Mouse (Mus musculus) brain, embryonic 18.5 days (tissue): ENCODE data around the gene Fto.

Experiments used
- DNase-seq: peaks from one replicate; pipeline ENCODE4 v3.0.0-alpha.2; 2012; ENCODE audit warnings: low read depth, low spot score

The Fto gene

DNA sequence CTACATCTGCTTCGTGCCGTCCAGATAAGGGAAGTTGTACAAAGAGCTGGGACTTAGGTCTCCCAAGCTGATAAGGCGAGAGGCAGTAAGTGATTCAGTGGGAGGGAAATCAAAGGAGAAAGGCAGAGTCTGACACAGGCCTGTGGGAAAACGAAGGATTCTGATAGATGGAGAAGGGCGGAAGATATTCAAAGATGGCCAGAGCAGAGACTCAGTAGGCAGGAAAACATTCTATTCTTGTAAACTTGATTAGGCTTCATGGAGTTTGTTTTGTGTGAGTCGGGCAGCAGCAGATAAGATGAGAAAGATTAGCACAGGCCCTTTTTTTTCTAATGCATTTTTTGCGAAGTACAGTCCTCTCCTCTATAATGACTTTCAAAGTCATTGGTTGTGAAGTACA, 183.6 kb downstream of the Fto start:
- DNase-seq, result no peak

GRCm38 (mm10) chr8:91498611-91499010, 185.3 kb downstream of the Fto start:
- DNase-seq, result no peak

- no peak for DNase-seq
Observed at GRCm38 (mm10) chr8:91499303-91499702, 186.0 kb downstream of the Fto start.

GRCm38 (mm10) chr8:91501960-91502600, 188.8 kb downstream of the Fto start:
- no peak for DNase-seq

DNA sequence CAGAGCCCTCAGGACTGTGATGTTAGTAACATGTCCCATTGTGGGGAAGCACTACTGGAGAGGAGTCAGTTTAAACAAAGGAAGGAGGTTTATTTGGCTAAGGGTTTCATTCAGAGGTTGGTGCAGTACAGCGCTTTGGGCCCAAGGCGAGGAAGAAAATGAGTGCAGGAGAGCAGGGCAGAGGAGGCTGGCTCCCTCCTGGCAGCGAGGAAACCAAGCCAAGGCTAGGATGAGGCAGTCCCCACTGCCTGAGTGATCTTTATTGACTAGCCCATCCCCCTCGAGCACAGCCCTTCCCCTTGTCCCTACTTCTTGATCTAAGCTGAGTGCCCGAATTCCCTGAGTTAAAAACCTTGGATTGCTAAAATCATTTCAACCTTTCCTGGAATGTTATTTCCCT, 189.5 kb downstream of the Fto start:
- no peak for DNase-seq

DNA sequence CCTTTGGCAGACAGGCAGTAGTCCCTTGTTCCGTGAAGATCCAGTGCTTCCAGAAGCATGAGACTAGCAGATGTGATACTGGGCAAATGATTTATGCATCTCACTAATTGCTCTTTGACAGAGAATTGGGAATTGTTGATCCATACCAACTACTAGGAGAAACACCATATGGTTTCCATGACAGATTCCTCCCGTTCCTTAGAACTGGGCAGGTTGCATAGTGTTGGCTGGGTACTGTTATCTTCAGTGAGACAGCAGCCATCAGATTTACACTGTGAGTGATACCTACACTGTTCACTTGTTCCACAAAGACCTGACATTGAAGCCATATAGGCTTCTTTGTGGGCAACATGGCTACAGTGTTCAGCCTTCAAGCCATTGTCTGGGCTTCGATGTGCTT, 191.0 kb downstream of the Fto start:
- DNase-seq, result no peak

GRCm38 (mm10) chr8:91504891-91505290, 191.6 kb downstream of the Fto start:
- peak; percentile 18 for DNase-seq

GRCm38 (mm10) chr8:91505411-91505954, 192.2 kb downstream of the Fto start:
- no peak for DNase-seq

DNA sequence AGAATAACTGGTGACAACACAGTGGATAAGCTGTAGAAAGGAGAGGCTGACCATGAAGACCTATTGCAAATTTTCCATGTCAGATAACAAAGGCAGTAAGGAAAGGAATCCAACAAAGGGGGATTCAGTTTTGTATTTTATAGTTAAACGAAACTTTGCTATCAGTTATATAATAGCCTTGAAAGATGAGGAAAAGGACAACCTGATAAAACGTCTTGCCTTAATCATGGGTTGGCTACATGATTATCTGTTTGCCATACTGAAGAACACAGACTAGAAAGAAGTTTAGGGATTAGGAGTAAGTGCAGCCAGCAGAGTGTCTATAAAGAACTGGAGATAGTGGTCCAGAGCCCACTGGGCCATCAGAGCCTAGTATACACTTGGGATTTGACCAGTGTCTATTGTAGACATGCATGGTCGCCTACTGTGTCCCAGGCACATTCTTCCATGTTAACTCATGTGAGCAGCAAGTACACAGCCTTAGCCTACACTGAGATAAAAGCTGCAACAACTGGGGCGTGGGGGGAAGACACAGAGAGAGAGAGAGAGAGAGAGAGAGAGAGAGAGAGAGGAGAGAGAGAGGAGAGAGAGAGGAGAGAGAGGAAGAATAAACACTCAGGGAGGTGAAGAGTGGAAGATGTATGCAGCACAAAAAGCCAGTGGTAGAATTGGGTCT, 192.8 kb downstream of the Fto start:
- no peak for DNase-seq

DNA sequence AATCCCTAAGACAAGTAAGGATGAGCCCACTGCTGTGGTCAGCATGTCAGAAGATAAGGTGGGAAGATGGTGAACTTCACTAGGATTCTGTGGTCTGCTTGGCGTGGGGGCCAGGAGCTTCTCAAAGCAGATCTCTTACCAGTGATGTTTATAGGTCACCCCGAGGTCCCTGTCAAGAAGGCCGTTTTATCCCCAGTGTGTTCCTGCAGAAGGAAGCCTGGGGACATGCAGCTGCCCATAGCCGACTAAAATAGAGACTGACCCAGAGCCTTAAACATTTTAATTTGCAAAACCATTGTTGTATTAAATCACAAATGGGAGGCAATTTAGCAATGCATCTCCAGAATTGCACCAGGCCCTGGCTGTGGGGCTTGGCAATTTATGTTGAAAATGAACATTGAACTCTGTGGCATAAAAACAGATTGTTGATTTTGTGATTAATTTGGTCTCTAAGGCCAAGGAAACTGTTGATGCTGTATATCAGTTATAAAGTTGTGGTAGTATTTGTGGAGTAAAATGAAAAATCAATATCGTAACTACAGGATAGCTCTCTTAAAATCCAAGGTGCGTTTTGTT, 193.4 kb downstream of the Fto start:
- no peak for DNase-seq

DNA sequence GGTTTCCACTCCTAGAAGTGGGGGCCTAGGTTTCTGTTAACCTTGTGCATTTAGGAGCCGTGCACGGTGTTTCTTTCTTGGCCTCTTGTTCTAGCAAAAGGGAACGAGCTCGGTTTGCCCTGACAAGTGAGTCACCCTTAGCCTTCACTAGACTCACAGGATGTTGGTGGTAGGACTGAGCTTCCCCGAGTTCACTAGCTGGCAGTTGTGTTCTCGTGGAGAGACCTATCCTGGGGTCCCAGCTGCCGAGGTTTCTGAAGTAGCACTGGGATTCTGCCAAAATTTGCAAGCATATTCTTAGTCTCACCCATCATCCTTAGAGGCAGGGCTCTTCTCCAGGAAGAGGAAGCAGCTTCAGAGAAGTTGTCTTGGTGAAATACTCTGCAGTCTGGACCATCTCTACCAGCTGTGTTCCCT, 194.4 kb downstream of the Fto start:
- DNase-seq, result no peak

GRCm38 (mm10) chr8:91508284-91508683, 195.0 kb downstream of the Fto start:
- no peak for DNase-seq

GRCm38 (mm10) chr8:91509206-91509899, 196.0 kb downstream of the Fto start:
- DNase-seq, result no peak

GRCm38 (mm10) chr8:91509900-91510260, 196.6 kb downstream of the Fto start:
- no peak for DNase-seq

GRCm38 (mm10) chr8:91510716-91511115, 197.4 kb downstream of the Fto start:
- DNase-seq, result no peak

GRCm38 (mm10) chr8:91511943-91512342, 198.6 kb downstream of the Fto start:
- DNase-seq, result no peak

DNA sequence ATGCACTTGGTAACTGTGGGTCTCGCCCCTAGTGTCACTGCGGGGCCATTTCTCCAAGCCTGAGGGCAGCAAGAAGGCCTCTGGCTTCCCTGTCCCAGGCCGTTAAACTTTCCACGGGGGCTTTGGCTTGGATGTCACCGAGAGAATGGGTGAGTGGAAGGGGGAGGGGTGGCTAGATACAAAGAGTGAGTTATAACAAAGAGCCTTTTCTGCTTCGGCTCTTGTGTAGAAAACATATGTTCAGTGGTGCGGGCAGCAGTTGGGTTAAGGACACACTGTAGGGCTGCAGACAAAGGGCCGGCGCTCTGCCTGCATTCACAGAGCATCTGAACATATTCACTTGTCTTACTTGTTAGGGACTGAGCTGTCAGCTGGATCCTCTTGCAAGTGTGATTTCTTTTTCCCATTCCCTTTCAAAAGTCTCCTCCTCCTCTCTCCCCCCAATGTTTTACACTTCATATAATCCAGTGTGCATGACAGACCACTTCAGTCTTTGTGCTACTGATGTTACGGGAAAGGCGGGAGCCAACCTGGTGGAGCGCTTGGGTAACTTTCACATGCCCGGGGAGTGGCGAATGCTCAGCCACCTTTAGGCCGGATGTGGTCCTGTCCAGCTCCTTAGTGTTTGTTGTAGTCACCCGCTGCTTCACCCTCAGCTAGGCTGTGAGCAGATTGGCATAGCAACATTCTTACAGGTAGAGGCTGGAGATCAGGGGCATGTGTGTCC, 201.6 kb downstream of the Fto start:
- no peak for DNase-seq

DNA sequence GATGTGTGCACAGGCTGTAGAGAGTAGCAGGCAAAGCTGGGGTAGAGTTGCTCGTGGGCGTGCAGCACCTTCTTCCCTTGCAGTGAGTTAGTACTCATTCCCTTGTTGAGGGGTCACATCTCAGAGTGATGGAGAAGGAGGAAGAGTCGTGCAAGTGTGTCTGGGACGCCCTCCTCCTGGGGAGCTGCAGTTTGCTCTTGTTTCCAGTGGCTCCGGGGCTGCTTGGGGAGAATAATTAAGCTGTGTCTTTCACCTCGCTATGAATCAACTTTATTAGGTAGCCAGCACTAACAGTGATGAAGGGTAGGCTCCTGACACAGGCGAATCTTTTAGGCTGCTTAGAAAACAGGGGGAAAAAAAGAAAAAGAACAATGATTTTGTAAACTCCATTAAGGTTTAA, 203.1 kb downstream of the Fto start:
- no peak for DNase-seq

DNA sequence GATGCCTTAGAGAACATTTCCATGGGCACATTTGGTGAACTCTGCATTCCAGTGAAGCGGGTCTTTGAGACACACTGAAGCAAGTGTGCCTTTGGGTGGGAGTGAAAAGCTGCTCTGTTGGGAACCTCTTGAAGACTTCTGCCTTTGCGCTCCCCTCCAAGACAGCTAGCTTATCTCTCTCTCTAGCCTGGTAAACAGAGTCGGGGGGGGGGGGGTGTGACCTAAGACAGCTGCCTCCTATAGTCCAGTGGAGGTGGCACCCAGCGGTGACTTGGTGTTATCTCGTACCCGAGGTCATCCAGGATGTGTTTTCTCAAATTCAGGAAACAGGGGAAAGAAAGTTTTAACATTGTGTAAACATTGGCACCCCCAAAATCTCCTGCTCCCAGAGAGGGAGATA, 204.8 kb downstream of the Fto start:
- DNase-seq, result no peak

DNA sequence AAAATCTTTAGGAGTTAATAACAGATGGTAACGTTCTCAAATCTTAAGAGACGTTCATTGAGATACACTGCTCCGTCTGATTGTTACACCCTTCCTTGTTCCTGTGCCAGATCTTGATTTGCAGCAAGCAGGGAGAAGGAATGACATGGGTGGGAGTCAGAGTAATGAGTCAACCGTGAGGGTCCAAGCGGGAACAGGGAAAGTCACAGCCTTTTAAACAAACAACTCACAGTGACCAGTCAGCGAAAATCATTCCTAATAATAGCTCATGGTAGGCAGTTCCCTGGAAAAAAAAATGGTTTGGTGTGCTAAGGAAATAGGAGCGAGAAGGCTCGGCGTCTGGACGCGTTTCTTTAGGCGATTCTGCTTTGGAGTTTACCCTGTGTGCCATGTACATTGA, 208.9 kb downstream of the Fto start:
- DNase-seq, result no peak

GRCm38 (mm10) chr8:91524056-91524864, 210.9 kb downstream of the Fto start:
- no peak for DNase-seq
